Mouse (Mus musculus): ENCODE measurements at regions not wholly inside any gene's neighbourhood (a gene's known extent, or its start where the extent isn't known, plus 50 kb on each side); places are given as distances from the start of the nearest gene placed in this dataset.

DNA sequence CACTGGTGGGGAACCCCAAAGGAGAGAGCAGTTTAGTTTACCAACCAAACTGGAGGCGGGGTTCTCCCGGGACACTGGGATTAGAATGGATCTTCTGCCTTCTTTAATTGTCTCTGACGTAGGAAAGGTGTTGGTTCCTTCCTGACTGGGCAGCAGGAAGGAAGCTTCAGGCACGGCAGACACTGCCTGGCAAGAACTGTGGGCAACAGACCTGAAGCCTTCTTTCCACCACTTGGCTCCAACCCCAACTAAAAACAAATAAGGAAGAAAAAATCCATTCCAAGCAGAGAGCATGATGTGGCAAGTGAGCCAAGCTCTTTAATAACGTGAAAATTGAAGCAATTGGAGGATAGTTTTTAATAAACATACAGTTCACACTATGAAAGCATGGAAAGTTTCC is 155.3 kb downstream of the Gm12728 start:
- TF ChIP-seq POLR2A (IDR thresholded peaks at IDR 0.05; ENCODE audit: insufficient read length, low read depth) (no peak), USF1 (IDR thresholded peaks at IDR 0.05; ENCODE audit: low read depth) (no peak)

Data from myocyte (in vitro differentiated cells).